Mouse (Mus musculus): Measurements from ENCODE around the gene Srsf4. TPM values are rescaled to one million over a fixed set of nuclear protein-coding genes. Genes with fewer than 3 reads are reported as not detected.
A peak's percentile ranks its signal among the peaks of the same experiment; 100 is the strongest.

Gene Srsf4
- total RNA-seq, 2 experiments from 2014 or later: 73.4 to 74.0 TPM

DNA sequence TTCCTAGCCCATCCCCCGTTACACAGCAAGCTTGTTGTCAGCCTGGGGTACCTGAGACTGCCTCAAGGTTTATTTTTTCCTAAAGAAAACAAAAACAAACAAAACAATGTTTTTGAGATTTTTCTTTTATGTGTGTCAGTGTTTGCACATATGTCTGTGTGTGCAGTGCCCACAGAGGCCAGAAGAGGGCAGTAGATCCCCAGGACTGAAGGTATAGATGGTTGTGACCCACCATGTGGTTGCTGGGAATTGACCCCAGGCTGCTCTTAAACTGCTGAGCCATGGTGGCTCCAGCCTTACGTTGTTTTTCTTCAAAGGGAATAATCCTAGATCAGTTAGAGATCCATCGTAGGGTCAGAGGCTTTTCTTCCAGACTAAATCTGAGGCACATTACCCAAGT, 34.5 kb downstream of the Srsf4 start:
- intact Hi-C loops (cut with DNase I): no loop called here
- no peak for DNase-seq (ENCODE audit: extremely low spot score in 1 of 2, low spot score in 2 of 2)

GRCm38 (mm10) chr4:131910237-131910994, 37.0 kb downstream of the Srsf4 start:
- peak in 1 of 2 experiments; percentile 61 for DNase-seq (ENCODE audit: extremely low spot score in 1 of 2, low spot score in 2 of 2)
- intact Hi-C loops (cut with DNase I): no loop called here

DNA sequence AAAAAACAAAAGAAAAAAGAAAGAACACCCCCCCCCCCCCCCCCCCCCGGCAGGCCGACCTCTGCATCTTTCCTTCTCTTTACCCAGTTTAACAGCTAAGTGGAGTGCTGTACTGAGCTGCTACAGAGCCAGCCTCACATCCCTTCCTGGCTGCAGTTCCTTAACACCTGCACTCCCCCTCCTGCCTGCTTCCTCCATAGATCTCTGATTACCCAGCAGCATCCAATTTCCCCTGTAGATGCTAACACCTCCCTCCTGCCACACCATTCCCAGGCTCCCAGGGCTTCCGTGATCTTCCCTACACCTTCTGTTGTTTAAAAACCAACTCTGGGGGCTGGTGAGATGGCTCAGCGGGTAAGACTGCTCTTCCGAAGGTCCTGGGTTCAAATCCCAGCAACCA, 38.1 kb downstream of the Srsf4 start:
- intact Hi-C loops (cut with DNase I): no loop called here
- DNase-seq (ENCODE audit: extremely low spot score in 1 of 2, low spot score in 2 of 2): no peak

DNA sequence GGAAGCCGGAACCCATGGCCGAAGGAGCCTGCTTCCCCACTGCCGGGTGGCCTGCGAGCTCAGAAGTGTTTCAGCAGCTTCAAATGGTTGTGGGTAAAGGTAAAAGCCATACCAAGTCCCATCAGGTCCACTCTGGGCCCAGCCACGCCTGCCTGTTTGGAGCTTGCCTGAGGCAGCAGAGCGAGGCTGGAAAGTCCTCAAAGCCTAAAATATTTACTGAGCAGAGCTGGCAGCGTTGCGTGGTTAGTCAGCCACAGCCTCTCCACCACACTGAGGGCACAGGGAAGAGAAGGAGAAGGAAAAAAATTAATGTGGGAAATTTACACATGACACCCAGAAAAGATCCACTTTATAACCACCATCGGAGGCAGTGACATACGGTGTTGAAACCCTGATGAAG, 40.1 kb downstream of the Srsf4 start:
- DNase-seq (ENCODE audit: extremely low spot score in 1 of 2, low spot score in 2 of 2): no peak

GRCm38 (mm10) chr4:131914046-131914643, 40.7 kb downstream of the Srsf4 start:
- intact Hi-C loops (cut with DNase I): no loop called here
- no peak for DNase-seq (ENCODE audit: extremely low spot score in 1 of 2, low spot score in 2 of 2)

More for the DNA sequence above, 40.1 kb downstream of the Srsf4 start:
- intact Hi-C loops (cut with DNase I): no loop called here

GRCm38 (mm10) chr4:131914891-131915469, 41.6 kb downstream of the Srsf4 start:
- peak in 1 of 2 experiments; percentile 49 for DNase-seq (ENCODE audit: extremely low spot score in 1 of 2, low spot score in 2 of 2)
- intact Hi-C loops (cut with DNase I): loop anchor here (5.0 kb wide), 2 partner anchors 57 to 162 kb away; partner anchors contain the start of gene Epb41

DNA sequence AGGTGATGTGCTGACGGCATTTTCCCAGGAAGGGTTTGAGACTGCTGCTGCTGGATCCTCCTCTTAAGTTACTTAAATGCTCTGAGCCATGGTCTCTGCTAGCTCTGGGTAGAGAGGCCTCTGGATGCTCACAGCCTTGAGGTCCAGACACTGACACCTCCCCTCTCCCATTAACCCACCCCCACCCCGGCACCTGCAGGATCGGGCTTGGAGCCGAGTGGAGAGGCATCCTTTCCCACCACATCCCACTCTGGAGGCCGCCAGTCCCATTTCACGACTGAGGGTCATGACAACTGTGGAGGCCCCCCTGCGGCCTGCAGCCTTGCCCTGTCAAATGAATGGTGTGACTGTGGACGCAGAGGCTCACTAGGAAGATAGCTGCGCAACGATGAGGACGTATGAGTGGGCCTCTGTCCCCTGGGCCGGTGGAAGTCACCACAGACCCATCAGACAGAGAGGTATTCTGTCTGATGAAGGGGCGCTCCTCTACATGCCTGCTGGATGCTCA, 42.5 kb downstream of the Srsf4 start:
- intact Hi-C loops (cut with DNase I): loop anchor here (5.0 kb wide), 2 partner anchors 56 to 161 kb away; partner anchors contain the start of gene Epb41
- no peak for DNase-seq (ENCODE audit: extremely low spot score in 1 of 2, low spot score in 2 of 2)

DNA sequence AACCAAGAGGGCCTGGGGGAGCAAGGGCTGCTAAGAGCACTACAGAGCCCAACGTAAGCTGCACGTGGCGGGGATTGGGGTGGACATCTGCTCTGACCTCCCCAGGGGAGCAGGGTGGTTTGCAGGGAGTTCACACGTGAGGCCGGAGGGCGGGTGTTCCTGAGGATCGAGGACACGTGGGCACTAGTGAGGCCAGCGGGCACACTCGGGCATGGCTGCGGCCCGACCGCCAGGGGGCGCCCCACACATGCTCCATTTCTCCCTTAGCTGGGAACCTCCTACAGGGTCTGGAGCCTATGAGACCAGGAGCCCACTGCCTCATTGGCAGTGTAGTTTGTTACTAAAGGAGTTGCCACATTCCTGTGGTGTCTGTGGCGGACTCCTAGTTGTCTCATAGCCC, 43.0 kb downstream of the Srsf4 start:
- intact Hi-C loops (cut with DNase I): loop anchor here (5.0 kb wide), 2 partner anchors 56 to 161 kb away; partner anchors contain the start of gene Epb41
- peak; percentile 42 to 87 for DNase-seq (ENCODE audit: extremely low spot score in 1 of 2, low spot score in 2 of 2)

- intact Hi-C loops (cut with DNase I): loop anchor here (5.0 kb wide), 2 partner anchors 55 to 160 kb away; partner anchors contain the start of gene Epb41
- DNase-seq (ENCODE audit: extremely low spot score in 1 of 2, low spot score in 2 of 2): no peak
Measured at GRCm38 (mm10) chr4:131917010-131917555, 43.7 kb downstream of the Srsf4 start.

GRCm38 (mm10) chr4:131918026-131918533, 44.7 kb downstream of the Srsf4 start:
- no peak for DNase-seq (ENCODE audit: extremely low spot score in 1 of 2, low spot score in 2 of 2)
- intact Hi-C loops (cut with DNase I): loop anchor here (5.0 kb wide), 2 partner anchors 54 to 159 kb away; partner anchors contain the start of gene Epb41

GRCm38 (mm10) chr4:131918711-131919500, 45.5 kb downstream of the Srsf4 start:
- DNase-seq (ENCODE audit: extremely low spot score in 1 of 2, low spot score in 2 of 2): no peak
- intact Hi-C loops (cut with DNase I): loop anchor here (5.0 kb wide), 2 partner anchors 53 to 158 kb away; partner anchors contain the start of gene Epb41

- intact Hi-C loops (cut with DNase I): loop anchor here (5.0 kb wide), 2 partner anchors 53 to 158 kb away; partner anchors contain the start of gene Epb41
- no peak for DNase-seq (ENCODE audit: extremely low spot score in 1 of 2, low spot score in 2 of 2)
Measured at GRCm38 (mm10) chr4:131919506-131920140, 46.2 kb downstream of the Srsf4 start.

DNA sequence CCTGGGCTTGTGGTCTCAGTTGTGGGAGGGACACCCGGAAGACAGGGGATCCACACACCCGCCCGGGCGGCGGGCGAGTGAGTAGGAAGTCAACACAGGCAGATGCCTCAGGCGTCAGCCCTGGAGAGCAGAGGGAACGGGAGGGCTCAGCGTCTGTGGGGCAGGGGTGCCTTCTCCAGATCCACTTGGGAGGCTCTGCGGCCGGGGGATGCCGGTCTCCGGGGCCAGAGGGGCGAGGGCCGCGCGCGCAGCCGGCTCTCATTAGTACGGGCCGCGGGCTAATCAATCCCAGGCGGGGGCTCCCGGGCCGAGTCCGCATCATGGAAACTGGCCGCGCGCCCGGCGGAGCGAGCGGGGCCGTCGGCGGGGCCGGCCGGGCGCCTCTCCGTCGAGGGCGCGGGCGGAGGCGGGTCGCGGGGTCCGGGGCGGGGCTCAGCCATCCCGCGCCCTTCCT, 46.8 kb downstream of the Srsf4 start:
- peak in 1 of 2 experiments; percentile 74 for DNase-seq (ENCODE audit: extremely low spot score in 1 of 2, low spot score in 2 of 2)
- intact Hi-C loops (cut with DNase I): no loop called here

GRCm38 (mm10) chr4:131920595-131921351, 47.4 kb downstream of the Srsf4 start:
- intact Hi-C loops (cut with DNase I): no loop called here

DNA sequence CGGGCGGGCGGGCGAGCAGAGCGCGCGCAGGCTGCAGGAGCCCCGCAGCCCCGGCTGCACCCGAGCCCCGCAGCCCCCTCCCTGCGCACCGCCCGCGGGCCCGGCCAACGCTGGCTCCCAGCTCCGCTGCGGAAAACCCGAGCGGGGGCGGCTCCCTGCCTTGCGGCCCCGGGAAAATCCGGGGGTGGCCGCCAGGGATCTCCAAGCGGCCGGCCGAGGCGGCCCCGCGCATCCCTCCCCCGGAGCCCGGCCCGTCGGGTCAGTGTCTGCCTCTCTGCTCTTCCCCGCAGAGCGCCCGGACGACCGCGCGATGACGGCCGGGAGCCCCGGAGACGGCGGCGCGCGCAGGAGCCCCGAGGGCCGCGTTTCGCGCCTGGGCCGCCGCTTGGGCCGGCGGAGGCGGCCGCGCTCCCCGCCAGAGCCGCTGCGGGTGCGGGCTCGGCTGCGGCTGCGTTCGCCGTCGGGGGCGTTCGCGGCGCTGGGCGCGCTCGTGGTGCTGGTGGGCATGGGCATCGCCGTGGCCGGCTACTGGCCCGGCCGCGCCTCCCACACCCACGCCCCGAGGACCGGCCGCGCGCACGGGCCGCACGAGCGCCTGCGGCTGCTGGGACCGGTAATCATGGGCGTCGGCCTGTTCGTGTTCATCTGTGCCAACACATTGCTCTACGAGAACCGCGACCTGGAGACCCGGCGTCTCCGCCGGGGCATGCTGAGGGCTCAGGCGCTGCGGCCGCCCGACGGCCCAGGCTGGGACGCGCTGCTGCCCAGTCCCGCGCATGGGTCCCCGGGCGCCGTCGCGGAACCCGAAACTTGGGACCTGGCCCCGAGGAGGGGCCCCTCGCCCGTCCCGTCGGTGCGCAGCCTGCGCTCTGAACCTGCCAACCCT, 48.3 kb downstream of the Srsf4 start, which contains the start of gene Tmem200b:
TSS of gene Tmem200b (plus strand) at position 311 of the 886 bp plus-strand sequence.
- intact Hi-C loops (cut with DNase I): no loop called here
- DNase-seq (ENCODE audit: extremely low spot score in 1 of 2, low spot score in 2 of 2): peak in 1 of 2 experiments; percentile 70

More at GRCm38 (mm10) chr4:131920595-131921351, 47.4 kb downstream of the Srsf4 start:
- DNase-seq (ENCODE audit: extremely low spot score in 1 of 2, low spot score in 2 of 2): peak in 1 of 2 experiments; percentile 82

DNA sequence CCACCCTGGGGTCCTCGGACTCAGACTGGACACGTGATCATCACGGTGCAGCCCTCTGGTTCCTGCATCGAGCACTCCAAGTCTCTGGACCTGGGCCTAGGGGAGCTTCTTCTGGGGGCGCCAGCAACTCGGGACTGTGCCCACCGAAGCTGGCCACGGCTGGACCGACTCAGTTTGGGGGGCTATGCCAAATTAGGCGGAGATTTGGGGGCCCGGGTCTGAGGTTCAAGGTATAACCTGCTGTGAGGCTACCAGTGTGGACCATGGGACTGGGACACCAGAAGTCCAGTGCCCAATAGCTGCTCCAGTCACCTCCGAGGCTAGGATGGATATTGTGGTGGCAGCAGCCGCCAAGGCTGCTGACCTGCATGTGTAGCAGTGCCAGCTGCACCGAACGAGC, 49.0 kb downstream of the Srsf4 start:
- intact Hi-C loops (cut with DNase I): no loop called here

More for the DNA sequence above, 49.0 kb downstream of the Srsf4 start:
- DNase-seq (ENCODE audit: extremely low spot score in 1 of 2, low spot score in 2 of 2): no peak
